Mouse (Mus musculus) liver, embryonic 11.5 days (tissue): ENCODE data around the gene Nrg3. TPM values are rescaled to one million over a fixed set of nuclear protein-coding genes. Genes with fewer than 3 reads are reported as not detected.

Experiments
- ATAC-seq: fragments of 200-750 bp; cut with Nextera tagmentation; replicated peaks from 2 replicates; pipeline ENCODE4 v1.8.0; 2017; ENCODE audit warnings: moderate number of reproducible peaks, mild to moderate bottlenecking, moderate TSS enrichment, moderate library complexity; ENCODE audit not compliant: low FRiP score
- DNase-seq: peaks from one replicate; pipeline ENCODE4 v3.0.0-alpha.2; 2017; ENCODE audit warnings: low spot score
- H3K27ac ChIP-seq: fragments of 300-500 bp; sonication (generic); 2 replicates; pipeline ENCODE4 v1.5.1; 2014; ENCODE audit warnings: mild to moderate bottlenecking, low read depth, low read length, control low read depth
- H3K27me3 ChIP-seq: fragments of 300-500 bp; sonication (generic); replicated peaks from 2 replicates; pipeline ENCODE4 v1.6.1; 2014; ENCODE audit warnings: low read length, mixed read lengths; ENCODE audit not compliant: control insufficient read depth, insufficient read depth
- H3K36me3 ChIP-seq: fragments of 300-500 bp; sonication (generic); 2 replicates; pipeline ENCODE4 v1.6.1; 2014; ENCODE audit warnings: mild to moderate bottlenecking, low read length, moderate library complexity, mixed read lengths; ENCODE audit not compliant: control insufficient read depth, insufficient read depth
- H3K4me1 ChIP-seq: fragments of 300-500 bp; sonication (generic); replicated peaks from 2 replicates; pipeline ENCODE4 v1.6.1; 2014; ENCODE audit warnings: low read length, mixed read lengths; ENCODE audit not compliant: control insufficient read depth, insufficient read depth
- H3K4me2 ChIP-seq: fragments of 300-500 bp; sonication (generic); 2 replicates; pipeline ENCODE4 v1.6.1; 2014; ENCODE audit warnings: mild to moderate bottlenecking, control low read depth, moderate library complexity
- H3K4me3 ChIP-seq: fragments of 300-500 bp; sonication (generic); 2 replicates; pipeline ENCODE4 v1.5.1; 2014; ENCODE audit warnings: low read depth, low read length, control low read depth
- H3K9ac ChIP-seq: fragments of 300-500 bp; sonication (generic); 2 replicates; pipeline ENCODE4 v1.6.1; 2014; ENCODE audit warnings: low read depth, low read length, control low read depth
- H3K9me3 ChIP-seq: fragments of 300-500 bp; sonication (generic); 2 replicates; pipeline ENCODE4 v1.6.1; 2016; ENCODE audit warnings: low read length, inconsistent platforms, mixed read lengths; ENCODE audit not compliant: control insufficient read depth
- WGBS: fragments of 180-500 bp; shearing (Covaris S2); extraction: QIAGEN DNeasy Blood & Tissue Kit; methylation state at CpG from one replicate; pipeline ENCODE4 v1.1.7; 2014; 5-methylcytosine and 5-hydroxymethylcytosine counted together
- polyA plus RNA-seq: library from polyadenylated mRNA; unstranded; fragments of >200 nt; fragmentation: Nextera tagmentation; extraction: Ambion mirVana; gene quantifications from 2 replicates; pipeline ENCODE4 v1.2.1, GENCODE M21; 2014

Gene Nrg3
- polyA plus RNA-seq, 1 experiment from 2014 or later: 0.16 TPM

- WGBS: 84% methylated on average over 4 of the region's 4 CpGs
- ATAC-seq: no peak
Measured at GRCm38 (mm10) chr14:38835006-38835405, 637.9 kb downstream of the Nrg3 start.

DNA sequence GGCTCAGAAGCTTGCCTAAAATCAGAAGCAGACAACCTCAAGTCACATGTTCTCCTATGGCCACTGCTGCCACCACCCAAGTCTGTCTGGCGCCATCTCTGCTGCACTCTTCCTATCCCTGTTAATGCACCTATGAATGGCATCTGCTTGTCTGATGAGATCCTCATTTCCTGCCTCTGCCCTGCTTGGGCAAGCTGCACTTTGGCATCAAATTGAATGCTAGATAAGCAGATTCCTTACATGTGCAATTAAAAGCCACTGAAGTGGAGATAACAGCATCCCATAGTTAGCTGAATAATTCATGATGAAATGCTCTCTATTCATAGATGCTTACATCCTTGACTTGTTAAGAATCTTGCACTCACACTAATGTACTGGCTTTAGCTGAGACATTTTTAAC lies 648.0 kb downstream of the Nrg3 start:
- H3K9ac ChIP-seq: no peak overlapping the region
- ATAC-seq: no peak
- 69% methylated on average over 1 of the region's 1 CpGs for WGBS
- H3K4me2 ChIP-seq: no peak overlapping the region
- H3K9me3 ChIP-seq: no peaks in the 10 kb centered on the region
- no peaks in the 10 kb centered on the region for H3K27me3 ChIP-seq
- DNase-seq: no peak
- H3K27ac ChIP-seq: no peak overlapping the region
- no peaks in the 10 kb centered on the region for H3K4me1 ChIP-seq
- no peaks in the 10 kb centered on the region for H3K36me3 ChIP-seq
- no peak overlapping the region for H3K4me3 ChIP-seq

More at GRCm38 (mm10) chr14:38835006-38835405, 637.9 kb downstream of the Nrg3 start:
- Histone ChIP-seq H3K9me3 (no peaks in the 10 kb centered on the region), H3K4me3 (no peak overlapping the region), H3K27me3 (no peaks in the 10 kb centered on the region), H3K4me1 (no peaks in the 10 kb centered on the region), H3K27ac (no peak overlapping the region), H3K9ac (no peak overlapping the region), H3K4me2 (no peak overlapping the region), H3K36me3 (no peaks in the 10 kb centered on the region)
- no peak for DNase-seq

DNA sequence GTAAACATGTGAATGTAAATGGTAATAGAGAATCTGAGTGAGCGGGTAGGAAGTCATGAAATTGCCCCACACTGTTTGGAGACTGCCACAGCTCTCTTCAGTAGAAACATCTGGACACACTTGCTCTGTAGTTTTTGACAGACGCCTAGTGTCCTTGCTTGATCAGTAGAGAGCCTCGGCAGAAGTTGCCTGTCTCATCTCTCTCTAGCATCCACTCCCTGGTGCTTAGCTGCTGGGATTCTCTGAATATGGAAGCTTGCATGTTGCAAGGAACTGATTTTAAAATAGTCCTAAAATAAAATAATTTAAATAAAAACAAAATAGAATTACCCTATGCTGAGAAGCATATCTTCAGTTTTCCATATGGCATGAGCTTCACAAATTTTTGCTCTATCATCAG lies 675.9 kb downstream of the Nrg3 start:
- Histone ChIP-seq H3K4me3 (no peak overlapping the region), H3K27me3 (no peaks in the 10 kb centered on the region), H3K9me3 (no peaks in the 10 kb centered on the region), H3K9ac (no peak overlapping the region), H3K36me3 (no peaks in the 10 kb centered on the region), H3K27ac (no peak overlapping the region), H3K4me2 (no peak overlapping the region), H3K4me1 (no peaks in the 10 kb centered on the region)
- DNase-seq (no peak), ATAC-seq (no peak)
- WGBS: 80% methylated on average over 3 of the region's 3 CpGs

- Histone ChIP-seq H3K9ac (no peak overlapping the region), H3K36me3 (no peaks in the 10 kb centered on the region), H3K4me3 (no peak overlapping the region), H3K4me2 (no peak overlapping the region), H3K9me3 (no peaks in the 10 kb centered on the region), H3K27me3 (no peaks in the 10 kb centered on the region), H3K27ac (no peak overlapping the region), H3K4me1 (no peaks in the 10 kb centered on the region)
- 77% methylated on average over 5 of the region's 5 CpGs for WGBS
- DNase-seq (no peak), ATAC-seq (no peak)
Measured at GRCm38 (mm10) chr14:38775291-38776116, 697.4 kb downstream of the Nrg3 start.

- ATAC-seq: no peak
- Histone ChIP-seq H3K4me1 (no peaks in the 10 kb centered on the region), H3K9ac (no peak overlapping the region), H3K27ac (no peak overlapping the region), H3K9me3 (no peaks in the 10 kb centered on the region), H3K4me2 (no peak overlapping the region), H3K36me3 (no peaks in the 10 kb centered on the region), H3K4me3 (no peak overlapping the region), H3K27me3 (no peaks in the 10 kb centered on the region)
- no peak for DNase-seq
- WGBS: 68% methylated on average over 1 of the region's 1 CpGs
Measured at GRCm38 (mm10) chr14:38774811-38775210, 698.1 kb downstream of the Nrg3 start.

DNA sequence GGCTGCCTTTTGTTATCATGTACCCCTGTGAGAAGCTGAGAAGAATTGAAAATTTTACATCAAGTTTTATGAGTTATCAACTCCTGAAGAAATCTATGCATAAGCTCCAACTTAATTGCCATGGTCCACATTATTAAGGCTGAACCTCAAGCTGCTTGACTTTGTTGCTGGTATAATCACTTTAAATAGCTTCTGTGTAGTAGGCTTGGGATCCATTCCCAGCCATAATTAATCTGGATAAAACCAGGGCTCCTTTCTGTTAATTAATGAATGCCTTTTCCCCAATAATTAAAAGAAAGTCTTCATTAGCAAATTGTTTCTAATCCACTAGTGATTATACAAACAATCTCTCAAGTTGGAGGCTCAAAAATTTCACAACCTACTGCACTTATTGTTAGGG lies 742.4 kb downstream of the Nrg3 start:
- DNase-seq: no peak
- Histone ChIP-seq H3K27me3 (no peaks in the 10 kb centered on the region), H3K9ac (no peak overlapping the region), H3K4me2 (no peak overlapping the region), H3K4me1 (no peaks in the 10 kb centered on the region), H3K4me3 (no peak overlapping the region), H3K27ac (no peak overlapping the region), H3K36me3 (no peaks in the 10 kb centered on the region), H3K9me3 (no peaks in the 10 kb centered on the region)
- ATAC-seq: no peak

GRCm38 (mm10) chr14:38703894-38704293 lies 769.0 kb downstream of the Nrg3 start:
- H3K36me3 ChIP-seq: no peaks in the 10 kb centered on the region
- no peak overlapping the region for H3K27ac ChIP-seq
- no peaks in the 10 kb centered on the region for H3K9me3 ChIP-seq
- no peaks in the 10 kb centered on the region for H3K4me1 ChIP-seq
- no peak for ATAC-seq
- H3K9ac ChIP-seq: no peak overlapping the region
- H3K4me2 ChIP-seq: no peak overlapping the region
- H3K4me3 ChIP-seq: no peak overlapping the region
- no peaks in the 10 kb centered on the region for H3K27me3 ChIP-seq
- WGBS: 50% methylated on average over 4 of the region's 4 CpGs
- no peak for DNase-seq

- 79% methylated on average over 9 of the region's 9 CpGs for WGBS
- ATAC-seq: no peak
Measured at GRCm38 (mm10) chr14:38702596-38703393, 770.1 kb downstream of the Nrg3 start.

More at GRCm38 (mm10) chr14:38702596-38703393, 770.1 kb downstream of the Nrg3 start:
- Histone ChIP-seq H3K36me3 (no peaks in the 10 kb centered on the region), H3K27me3 (no peaks in the 10 kb centered on the region), H3K4me2 (no peak overlapping the region), H3K4me1 (no peaks in the 10 kb centered on the region), H3K9me3 (no peaks in the 10 kb centered on the region), H3K27ac (no peak overlapping the region), H3K9ac (no peak overlapping the region), H3K4me3 (no peak overlapping the region)
- no peak for DNase-seq
